Mouse (Mus musculus): ENCODE data around the gene Lrp4.

The Lrp4 gene

DNA sequence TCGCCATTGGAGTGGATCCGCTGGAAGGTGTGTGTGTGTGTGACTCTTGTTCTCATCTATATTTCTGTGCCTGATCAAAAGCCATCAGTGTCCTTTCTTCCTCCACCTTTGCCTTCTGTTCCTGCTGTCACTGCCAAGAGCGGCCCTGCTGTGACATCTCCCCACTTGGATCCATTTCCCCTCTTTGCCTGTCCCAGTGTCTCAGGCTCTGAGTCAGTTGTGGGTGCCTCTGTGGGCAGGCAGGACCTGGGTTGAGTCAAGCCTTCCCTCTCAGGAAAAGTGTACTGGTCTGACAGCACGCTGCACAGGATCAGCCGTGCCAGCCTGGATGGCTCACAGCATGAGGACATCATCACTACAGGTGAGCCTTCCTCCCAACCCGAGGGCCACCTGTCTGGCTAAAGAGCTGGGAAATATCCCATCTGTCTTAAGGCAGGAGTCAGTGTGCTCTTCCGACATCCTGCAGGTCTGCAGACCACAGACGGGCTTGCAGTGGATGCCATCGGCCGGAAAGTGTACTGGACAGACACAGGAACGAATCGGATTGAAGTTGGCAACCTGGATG is 34.8 kb downstream of the Lrp4 start:
- DNase-seq = peak; percentile 86

DNA sequence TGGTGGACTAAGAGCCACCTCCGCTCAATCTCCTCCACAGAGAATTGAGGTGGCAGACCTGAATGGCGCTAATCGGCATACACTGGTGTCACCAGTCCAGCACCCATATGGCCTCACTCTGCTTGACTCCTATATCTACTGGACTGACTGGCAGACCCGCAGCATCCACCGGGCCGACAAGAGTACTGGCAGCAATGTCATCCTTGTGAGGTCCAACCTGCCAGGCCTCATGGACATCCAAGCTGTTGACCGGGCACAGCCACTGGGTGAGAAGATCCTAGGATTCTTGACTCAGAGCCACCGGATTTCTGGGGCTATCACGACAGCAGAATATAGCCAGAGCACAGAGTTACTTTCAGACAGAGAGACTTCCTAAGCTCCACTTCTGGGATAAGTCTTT is 36.7 kb downstream of the Lrp4 start:
- DNase-seq = peak; percentile 80

DNA sequence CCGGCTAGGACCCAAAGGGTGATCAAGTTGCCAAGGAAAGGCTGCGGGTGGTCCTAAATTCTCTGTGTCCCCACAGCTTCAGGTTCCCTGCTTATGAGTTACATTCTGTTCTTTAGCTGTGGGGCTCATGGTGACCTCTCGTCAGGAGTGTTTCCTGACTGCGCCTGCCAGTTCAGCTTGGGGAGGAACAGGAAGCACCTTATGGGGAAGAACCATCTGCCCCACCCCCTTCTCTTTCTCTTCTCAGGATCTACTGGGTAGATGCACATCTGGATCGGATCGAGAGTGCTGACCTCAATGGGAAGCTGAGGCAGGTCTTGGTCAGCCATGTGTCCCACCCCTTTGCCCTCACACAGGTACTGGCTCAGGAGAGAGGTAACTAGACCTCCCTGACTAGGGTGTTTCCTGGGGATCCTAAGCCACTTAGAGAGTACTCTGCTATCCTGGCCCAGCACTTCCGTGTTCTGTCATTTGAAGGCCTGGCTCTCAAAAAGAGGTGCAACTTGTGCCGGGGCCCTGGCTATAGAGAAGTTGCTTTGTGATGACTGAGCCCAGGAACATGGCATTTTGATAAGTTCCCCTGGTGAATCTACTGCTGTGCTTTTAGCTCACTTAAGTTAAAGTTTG is 40.9 kb downstream of the Lrp4 start:
- no peak for DNase-seq

DNA sequence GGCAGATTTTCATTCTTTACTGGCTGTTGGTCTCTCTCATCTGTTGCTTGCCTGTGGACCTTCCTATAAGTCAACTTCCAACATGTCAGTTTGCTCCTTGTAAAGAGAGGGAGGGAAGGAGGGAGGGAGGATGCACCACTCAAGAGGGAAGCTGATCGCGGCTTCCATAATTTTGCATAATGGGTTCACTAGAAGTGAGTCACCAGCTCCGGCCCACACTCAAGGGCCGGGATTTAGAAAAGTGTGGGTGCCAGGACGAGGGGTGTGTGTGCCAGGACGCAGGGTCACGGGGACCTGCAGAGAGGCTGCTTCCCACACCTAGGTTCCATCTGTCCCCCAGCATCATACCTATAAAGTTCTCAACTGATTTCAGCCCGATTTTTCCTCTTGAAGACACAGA is 50.8 kb downstream of the Lrp4 start:
- no peak for DNase-seq

DNA sequence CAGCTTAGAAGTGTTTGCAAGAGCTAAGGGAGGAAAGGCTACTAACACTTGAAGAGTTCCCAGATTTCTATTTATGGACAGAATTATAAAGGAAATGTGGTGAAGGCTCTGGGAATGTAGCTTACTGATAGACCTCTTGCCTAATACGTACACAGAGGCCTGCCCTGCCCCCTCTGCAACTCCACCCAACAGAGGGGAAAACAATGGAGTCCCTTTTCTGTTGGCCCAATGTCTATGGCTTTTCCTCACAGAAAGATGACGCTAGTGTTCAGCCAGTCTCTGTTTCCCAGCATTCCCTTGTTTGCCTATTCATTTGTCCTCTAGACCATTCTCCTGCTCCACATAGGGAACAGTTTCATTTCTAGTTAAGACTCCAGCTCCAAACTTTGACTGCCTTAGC is 59.9 kb downstream of the Lrp4 start:
- no peak for DNase-seq

DNA sequence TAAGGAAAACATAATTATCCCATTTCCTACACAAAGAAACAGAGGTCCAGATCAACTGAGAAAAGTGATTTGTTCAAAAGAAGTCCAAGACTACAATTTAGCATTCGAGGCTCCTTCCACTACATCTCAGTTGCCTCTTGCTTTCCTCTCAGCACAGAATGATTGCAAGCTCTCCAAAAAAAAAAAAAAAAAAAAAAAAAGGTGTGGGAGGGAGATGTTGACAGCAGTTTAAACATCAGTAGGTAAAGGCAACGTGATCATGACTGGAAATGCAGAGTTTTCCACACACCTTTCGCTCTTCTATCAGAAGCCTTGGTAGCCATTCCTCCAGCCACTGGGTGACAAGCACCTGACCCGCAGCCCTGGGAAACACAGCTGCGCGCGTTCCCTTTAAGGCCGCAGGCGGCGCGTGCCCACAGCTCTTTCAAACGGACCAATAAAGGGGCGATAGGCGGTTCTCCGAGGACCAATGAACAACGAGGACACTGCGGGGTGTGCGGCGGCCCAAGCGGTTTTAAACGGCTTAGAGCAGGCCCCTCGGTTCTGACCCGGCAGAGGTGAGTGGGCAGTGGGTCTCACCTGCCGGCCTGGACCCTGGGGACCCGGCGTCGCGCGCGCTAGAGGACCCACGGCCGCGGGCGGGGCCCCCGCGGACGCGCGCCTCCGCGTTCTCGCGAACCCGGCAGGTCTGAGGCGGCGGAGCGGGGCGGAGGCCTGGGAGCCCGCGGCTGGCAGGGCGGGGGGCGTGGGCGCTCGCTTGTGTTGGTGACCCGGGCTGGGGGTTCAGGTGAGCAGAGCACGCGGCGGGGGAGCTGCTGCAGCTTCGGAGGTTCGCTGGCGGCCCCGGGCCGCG is 69.2 kb downstream of the Lrp4 start, which contains the start of gene Ckap5:
Ckap5 (plus strand) TSS at position 469 of the 853 bp plus-strand sequence.
- DNase-seq = peak; percentile 89

DNA sequence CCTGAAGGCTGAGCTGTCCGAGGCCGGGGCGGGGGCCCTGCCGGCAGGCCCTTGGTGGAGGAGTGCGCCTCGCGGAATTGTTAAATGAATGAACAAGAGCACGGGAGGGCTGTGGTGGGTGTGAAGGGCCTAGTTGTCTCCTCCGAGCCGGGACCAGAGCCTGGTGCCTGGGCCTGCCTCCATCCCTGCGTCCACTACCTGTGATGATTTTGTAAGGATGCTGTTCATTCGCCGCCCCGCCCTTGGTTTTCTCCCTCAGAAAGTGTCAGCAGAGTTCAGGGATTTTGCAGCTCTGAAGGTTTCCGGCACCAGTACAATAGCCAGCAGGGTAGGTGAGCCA is 69.8 kb downstream of the Lrp4 start:
- DNase-seq = peak; percentile 46

DNA sequence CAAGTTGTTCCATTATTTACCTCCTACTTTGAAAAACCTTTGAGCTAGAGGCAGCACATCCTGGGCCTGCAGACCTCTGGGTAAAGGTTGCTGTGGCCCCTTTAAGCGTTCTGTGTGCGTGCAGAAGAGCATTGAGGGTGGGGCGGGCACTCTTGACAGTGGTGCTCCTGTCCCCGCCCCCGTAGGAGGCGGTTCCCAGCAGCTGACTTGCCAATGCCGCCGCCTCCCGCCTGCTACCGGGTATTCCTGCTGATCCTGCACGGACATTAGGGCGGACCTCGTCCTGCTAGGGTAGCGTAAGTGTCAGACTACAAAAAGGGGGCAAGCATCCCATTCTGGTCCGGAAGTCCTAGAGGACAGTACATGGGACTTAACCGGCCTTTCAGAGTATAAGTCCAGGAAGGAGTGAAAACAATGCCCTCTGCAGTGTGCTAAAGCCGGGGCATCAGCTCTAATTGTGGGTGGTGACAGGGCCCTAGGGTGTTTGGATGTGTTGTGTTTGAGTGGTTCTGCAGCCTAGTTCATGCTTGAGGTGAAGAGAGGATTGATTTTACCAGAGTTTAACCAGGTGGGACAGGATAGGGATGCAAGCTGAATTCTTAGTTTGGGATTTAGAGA is 80.4 kb downstream of the Lrp4 start:
- DNase-seq = peak; percentile 76
